11 mouse cellular contexts compared by ENCODE assay signal in genomic region chrX:153389291-153389690, GRCm38 (mm10).
A peak's percentile ranks its signal among the peaks of the same experiment; 100 is the strongest.
DNase-seq lines count a peak whose midpoint lies in the region; ATAC-seq and TF ChIP-seq lines count a peak whose summit lies in the region.
"Had no signal": no experiment of that assay in that cellular context is flagged by ENCODE, and none has a peak within 500 bp of the region (broad histone marks: within the 10 kb centered on the region; RNA-seq: fewer than 3 reads in every experiment).

No protein-coding gene starts in this region.

- H3K4me3 ChIP-seq in intestine, postnatal 0 days (ENCODE audit: low read depth, low read length), result no peak overlapping the region
- no peak overlapping the region for H3K4me3 ChIP-seq in intestine, embryonic 16.5 days (ENCODE audit: low read length)
- H3K4me3 ChIP-seq in midbrain, postnatal 0 days (ENCODE audit: low read depth, low read length), result no peak overlapping the region
- H3K4me3 ChIP-seq in midbrain, embryonic 10.5 days, result no peak overlapping the region
- H3K4me3 ChIP-seq: embryonic facial prominence, embryonic 15.5 days; midbrain, embryonic 12.5 days; stomach, embryonic 15.5 days had no signal

- H3K36me3 ChIP-seq in intestine, postnatal 0 days (ENCODE audit: control insufficient read depth, insufficient read depth), result no peaks in the 10 kb centered on the region
- no peaks in the 10 kb centered on the region for H3K36me3 ChIP-seq in intestine, embryonic 16.5 days (ENCODE audit: control insufficient read depth, insufficient read depth, low read length)
- no peaks in the 10 kb centered on the region for H3K36me3 ChIP-seq in midbrain, postnatal 0 days (ENCODE audit: insufficient read depth, low read length)
- H3K36me3 ChIP-seq in midbrain, embryonic 10.5 days, result no peaks in the 10 kb centered on the region
- H3K36me3 ChIP-seq: embryonic facial prominence, embryonic 15.5 days; midbrain, embryonic 12.5 days; stomach, embryonic 15.5 days had no signal

- no peaks in the 10 kb centered on the region for H3K9me3 ChIP-seq in intestine, postnatal 0 days (ENCODE audit: control insufficient read depth)
- H3K9me3 ChIP-seq in intestine, embryonic 16.5 days (ENCODE audit: control insufficient read depth, low read length), result no peaks in the 10 kb centered on the region
- H3K9me3 ChIP-seq in midbrain, postnatal 0 days (ENCODE audit: low read length), result no peaks in the 10 kb centered on the region
- H3K9me3 ChIP-seq in midbrain, embryonic 10.5 days (replicated peaks), result no peaks in the 10 kb centered on the region
- H3K9me3 ChIP-seq: embryonic facial prominence, embryonic 15.5 days; midbrain, embryonic 12.5 days; stomach, embryonic 15.5 days had no signal

- H3K27ac ChIP-seq in intestine, postnatal 0 days (ENCODE audit: low read depth, low read length), result no peak overlapping the region
- H3K27ac ChIP-seq in intestine, embryonic 16.5 days (ENCODE audit: low read length), result no peak overlapping the region
- H3K27ac ChIP-seq in midbrain, postnatal 0 days (ENCODE audit: low read depth, low read length), result no peak overlapping the region
- H3K27ac ChIP-seq in midbrain, embryonic 10.5 days (replicated peaks), result no peak overlapping the region
- H3K27ac ChIP-seq: embryonic facial prominence, embryonic 15.5 days; midbrain, embryonic 12.5 days; stomach, embryonic 15.5 days had no signal

- H3K4me1 ChIP-seq in intestine, postnatal 0 days (replicated peaks; ENCODE audit: control insufficient read depth, insufficient read depth, low read length), result no peaks in the 10 kb centered on the region
- no peaks in the 10 kb centered on the region for H3K4me1 ChIP-seq in intestine, embryonic 16.5 days (ENCODE audit: control insufficient read depth, insufficient read depth, low read length)
- no peaks in the 10 kb centered on the region for H3K4me1 ChIP-seq in midbrain, postnatal 0 days (ENCODE audit: insufficient read depth, low read length)
- H3K4me1 ChIP-seq in midbrain, embryonic 10.5 days, result no peaks in the 10 kb centered on the region
- H3K4me1 ChIP-seq: embryonic facial prominence, embryonic 15.5 days; midbrain, embryonic 12.5 days; stomach, embryonic 15.5 days had no signal

- H3K27me3 ChIP-seq in intestine, postnatal 0 days (replicated peaks; ENCODE audit: control insufficient read depth, insufficient read depth, low read length), result no peaks in the 10 kb centered on the region
- H3K27me3 ChIP-seq in intestine, embryonic 16.5 days (replicated peaks; ENCODE audit: control insufficient read depth, insufficient read depth, low read length), result no peaks in the 10 kb centered on the region
- H3K27me3 ChIP-seq in midbrain, postnatal 0 days (ENCODE audit: insufficient read depth, low read length), result no peaks in the 10 kb centered on the region
- H3K27me3 ChIP-seq in midbrain, embryonic 10.5 days (ENCODE audit: low read depth, poor library complexity, severe bottlenecking), result peaks cover 9% of the 10 kb centered on the region; the same call in 1 of the 2 replicates
- H3K27me3 ChIP-seq: embryonic facial prominence, embryonic 15.5 days; stomach, embryonic 15.5 days had no signal

- DNase-seq in cerebellum, adult 9-10 months, result peak; percentile 17
- DNase-seq in cerebellum, adult 9-11 months, result no peak
- peak; percentile 35 for DNase-seq in midbrain, postnatal 0 days (ENCODE audit: low spot score)
- no peak for DNase-seq in midbrain, embryonic 10.5 days (ENCODE audit: low spot score)
- peak; percentile 1 for DNase-seq in induced T-regulatory cell, adult 2 months (ENCODE audit: low read depth)
- DNase-seq in frontal cortex, postnatal 36 days (ENCODE audit: low spot score in 2 of 2), result no peak

- ATAC-seq in intestine, postnatal 0 days, result no peak
- no peak for ATAC-seq in intestine, embryonic 16.5 days
- ATAC-seq in midbrain, postnatal 0 days (ENCODE audit: low FRiP score), result no peak

- peak; percentile 68 for TF ChIP-seq CTCF in intestine, postnatal 0 days (IDR thresholded peaks at IDR 0.05; ENCODE audit: low read depth)
- TF ChIP-seq CTCF in midbrain, postnatal 0 days (IDR thresholded peaks at IDR 0.05), result peak; percentile 77

- no peak overlapping the region for H3K4me2 ChIP-seq in intestine, postnatal 0 days (replicated peaks; ENCODE audit: low read depth)
- H3K4me2 ChIP-seq in intestine, embryonic 16.5 days (ENCODE audit: low read depth, low read length), result no peak overlapping the region
- no peak overlapping the region for H3K4me2 ChIP-seq in midbrain, postnatal 0 days (ENCODE audit: low read depth, low read length, poor library complexity, severe bottlenecking)
- H3K4me2 ChIP-seq: embryonic facial prominence, embryonic 15.5 days; midbrain, embryonic 12.5 days; stomach, embryonic 15.5 days had no signal

- H3K9ac ChIP-seq in intestine, postnatal 0 days (ENCODE audit: low read depth, low read length), result no peak overlapping the region
- H3K9ac ChIP-seq in intestine, embryonic 16.5 days (ENCODE audit: low read depth, low read length), result no peak overlapping the region
- no peak overlapping the region for H3K9ac ChIP-seq in midbrain, postnatal 0 days (replicated peaks; ENCODE audit: low read length, poor library complexity, severe bottlenecking)
- H3K9ac ChIP-seq: embryonic facial prominence, embryonic 15.5 days; midbrain, embryonic 12.5 days; stomach, embryonic 15.5 days had no signal

- WGBS in intestine, postnatal 0 days, result 48% methylated on average over 2 of the region's 2 CpGs
- 37% methylated on average over 2 of the region's 2 CpGs for WGBS in intestine, embryonic 16.5 days
- 28% methylated on average over 2 of the region's 2 CpGs for WGBS in midbrain, postnatal 0 days
- WGBS in midbrain, embryonic 10.5 days, result 49% methylated on average over 2 of the region's 2 CpGs

Comparison
In these comparisons a context has a peak if more than half of its experiments do, and no peak if none do; other contexts are left out.
1. DNase-seq: peak in cerebellum, adult 9-10 months (single experiment), midbrain, postnatal 0 days (single experiment) and induced T-regulatory cell, adult 2 months (single experiment); none in cerebellum, adult 9-11 months (single experiment), midbrain, embryonic 10.5 days (single experiment) and frontal cortex, postnatal 36 days (0 of 2).